Comparison of ENCODE assay signal across 22 mouse cellular contexts in genomic region chr11:106544916-106545315, GRCm38 (mm10). TPM values are rescaled to one million over a fixed set of nuclear protein-coding genes. Genes with fewer than 3 reads are reported as not detected.
A peak's percentile ranks its signal among the peaks of the same experiment; 100 is the strongest.
DNase-seq lines count a peak whose midpoint lies in the region; ATAC-seq lines count a peak whose summit lies in the region.
"Had no signal": no experiment of that assay in that cellular context is flagged by ENCODE, and none has a peak within 500 bp of the region (broad histone marks: within the 10 kb centered on the region; RNA-seq: fewer than 3 reads in every experiment).

No protein-coding gene starts in this region.

- H3K36me3 ChIP-seq in hindbrain, embryonic 13.5 days = peaks cover 42% of the 10 kb centered on the region
- H3K36me3 ChIP-seq in hindbrain, embryonic 10.5 days = peaks cover 32% of the 10 kb centered on the region

- no peaks in the 10 kb centered on the region for H3K27me3 ChIP-seq in hindbrain, embryonic 13.5 days
- no peaks in the 10 kb centered on the region for H3K27me3 ChIP-seq in hindbrain, embryonic 10.5 days (ENCODE audit: insufficient read depth, poor library complexity, severe bottlenecking)
- H3K27me3 ChIP-seq: embryonic facial prominence, embryonic 15.5 days; hindbrain, embryonic 15.5 days; liver, embryonic 15.5 days; Patski had no signal

- H3K4me3 ChIP-seq in hindbrain, embryonic 13.5 days = no peak overlapping the region
- no peak overlapping the region for H3K4me3 ChIP-seq in hindbrain, embryonic 10.5 days
- H3K4me3 ChIP-seq: embryonic facial prominence, embryonic 15.5 days; forebrain, embryonic 10.5 days; hindbrain, embryonic 15.5 days; liver, embryonic 15.5 days; midbrain, embryonic 10.5 days had no signal

- H3K4me1 ChIP-seq in hindbrain, embryonic 13.5 days (replicated peaks) = peaks cover 12% of the 10 kb centered on the region
- H3K4me1 ChIP-seq in hindbrain, embryonic 10.5 days (replicated peaks) = no peaks in the 10 kb centered on the region
- H3K4me1 ChIP-seq: midbrain, embryonic 10.5 days had no signal

- H3K27ac ChIP-seq in hindbrain, embryonic 13.5 days = peak overlapping the region; percentile 40; the same call in 1 of the 2 replicates
- H3K27ac ChIP-seq in hindbrain, embryonic 10.5 days = no peak overlapping the region
- H3K27ac ChIP-seq: embryonic facial prominence, embryonic 15.5 days; forebrain, embryonic 10.5 days; liver, embryonic 15.5 days; midbrain, embryonic 10.5 days had no signal

- WGBS in hindbrain, embryonic 13.5 days = 92% methylated on average over 9 of the region's 9 CpGs
- 93% methylated on average over 9 of the region's 9 CpGs for WGBS in hindbrain, embryonic 10.5 days

- DNase-seq in hindbrain, embryonic 10.5 days (ENCODE audit: low spot score) = no peak
- peak; percentile 75 for DNase-seq in CD4-positive, CD25-positive, alpha-beta regulatory T cell, adult 2 months (ENCODE audit: low read depth, low spot score)
- DNase-seq in natural killer cell, adult 2 months (ENCODE audit: low spot score in 2 of 2) = peak; percentile 73 to 74
- peak; percentile 40 for DNase-seq in thymus, postnatal 10 days (ENCODE audit: low spot score in 2 of 2)
- no peak for DNase-seq in right cerebral cortex, postnatal 36 days (ENCODE audit: low spot score in 2 of 2)
- no peak for DNase-seq in kidney, postnatal 25 days
- no peak for DNase-seq in gastrocnemius, postnatal 4 days (ENCODE audit: low spot score in 2 of 2)
- DNase-seq: adrenal gland, postnatal 36 days; cerebellum, adult 9-10 months; gastrocnemius, postnatal 14 days; heart, postnatal 14 days; kidney, adult 2 months; kidney, postnatal 36 days had no signal

- no peaks in the 10 kb centered on the region for H3K9me3 ChIP-seq in hindbrain, embryonic 13.5 days
- H3K9me3 ChIP-seq in hindbrain, embryonic 10.5 days = no peaks in the 10 kb centered on the region
- H3K9me3 ChIP-seq: embryonic facial prominence, embryonic 15.5 days; forebrain, embryonic 10.5 days; hindbrain, embryonic 15.5 days; liver, embryonic 15.5 days; midbrain, embryonic 10.5 days had no signal

- H3K9ac ChIP-seq in hindbrain, embryonic 13.5 days = no peak overlapping the region
- H3K9ac ChIP-seq: embryonic facial prominence, embryonic 15.5 days; hindbrain, embryonic 15.5 days; liver, embryonic 15.5 days had no signal

- H3K4me2 ChIP-seq in hindbrain, embryonic 13.5 days = no peak overlapping the region
- H3K4me2 ChIP-seq: embryonic facial prominence, embryonic 15.5 days; heart, embryonic 11.5 days; hindbrain, embryonic 15.5 days; liver, embryonic 15.5 days had no signal

- ATAC-seq in hindbrain, embryonic 13.5 days (ENCODE audit: low FRiP score) = no peak
- ATAC-seq: lung, postnatal 0 days; Patski had no signal

RNA-seq across cellular contexts. Expression of gene Ern1, which starts 57.3 kb away (rescaled TPM):
- 5.9 and 6.1 TPM in 2 replicates for polyA plus RNA-seq in hindbrain, embryonic 13.5 days (2015; fragmentation: Nextera tagmentation; extraction: Ambion mirVana)
- polyA plus RNA-seq in hindbrain, embryonic 10.5 days (2016; fragmentation: Nextera tagmentation; extraction: Ambion mirVana) = 6.3 and 7.1 TPM in 2 replicates
- total RNA-seq in gastrocnemius, postnatal 4 days (2021) = 10 to 100 TPM in 1 of 2 experiments, 1 to 10 TPM in 1; 7.1 to 10.3 TPM

Comparison
In these comparisons a context has a peak if more than half of its experiments do, and no peak if none do; other contexts are left out.
1. DNase-seq: peak in CD4-positive, CD25-positive, alpha-beta regulatory T cell, adult 2 months (single experiment), natural killer cell, adult 2 months (2 of 2) and thymus, postnatal 10 days (2 of 2); none in hindbrain, embryonic 10.5 days (single experiment), right cerebral cortex, postnatal 36 days (0 of 2), kidney, postnatal 25 days (0 of 2) and gastrocnemius, postnatal 4 days (0 of 2).